Mouse (Mus musculus): ENCODE data around the gene Tcf3.

Tcf3 gene

GRCm38 (mm10) chr10:80437973-80438372 lies 4.5 kb upstream of the Tcf3 start:
- in situ Hi-C loops (cut with MboI, MseI) = no loop called here

- in situ Hi-C loops (cut with MboI, MseI) = no loop called here
These were observed 2.8 kb upstream of the Tcf3 start for GRCm38 (mm10) chr10:80436276-80436675.

GRCm38 (mm10) chr10:80435764-80436163 lies 2.3 kb upstream of the Tcf3 start:
- in situ Hi-C loops (cut with MboI, MseI) = no loop called here

- in situ Hi-C loops (cut with MboI, MseI) = no loop called here
These were observed 1.4 kb upstream of the Tcf3 start for GRCm38 (mm10) chr10:80434823-80435222.

- in situ Hi-C loops (cut with MboI, MseI) = no loop called here
These were observed 766 bp upstream of the Tcf3 start for GRCm38 (mm10) chr10:80434233-80434592.

GRCm38 (mm10) chr10:80432936-80433512 lies 423 bp downstream of the Tcf3 start:
- in situ Hi-C loops (cut with MboI, MseI) = no loop called here

- in situ Hi-C loops (cut with MboI, MseI) = no loop called here
These were observed 1.1 kb downstream of the Tcf3 start for GRCm38 (mm10) chr10:80432387-80432785.

GRCm38 (mm10) chr10:80431570-80432386 lies 1.7 kb downstream of the Tcf3 start:
- in situ Hi-C loops (cut with MboI, MseI) = no loop called here

GRCm38 (mm10) chr10:80430375-80430980 lies 3.0 kb downstream of the Tcf3 start:
- in situ Hi-C loops (cut with MboI, MseI) = no loop called here

- in situ Hi-C loops (cut with MboI, MseI) = no loop called here
These were observed 3.6 kb downstream of the Tcf3 start for GRCm38 (mm10) chr10:80429800-80430199.

- in situ Hi-C loops (cut with MboI, MseI) = no loop called here
These were observed 8.4 kb downstream of the Tcf3 start for GRCm38 (mm10) chr10:80425041-80425440.

- in situ Hi-C loops (cut with MboI, MseI) = no loop called here
These were observed 9.9 kb downstream of the Tcf3 start for GRCm38 (mm10) chr10:80423562-80423961.

- in situ Hi-C loops (cut with MboI, MseI) = no loop called here
These were observed 11.6 kb downstream of the Tcf3 start for GRCm38 (mm10) chr10:80421651-80422472.

- in situ Hi-C loops (cut with MboI, MseI) = no loop called here
These were observed 12.2 kb downstream of the Tcf3 start for GRCm38 (mm10) chr10:80421208-80421607.

- in situ Hi-C loops (cut with MboI, MseI) = no loop called here
These were observed 12.7 kb downstream of the Tcf3 start for GRCm38 (mm10) chr10:80420729-80421128.

GRCm38 (mm10) chr10:80419419-80419818 lies 14.0 kb downstream of the Tcf3 start:
- in situ Hi-C loops (cut with MboI, MseI) = no loop called here

GRCm38 (mm10) chr10:80418311-80418710 lies 15.1 kb downstream of the Tcf3 start:
- in situ Hi-C loops (cut with MboI, MseI) = no loop called here

- in situ Hi-C loops (cut with MboI, MseI) = no loop called here
These were observed 15.6 kb downstream of the Tcf3 start for GRCm38 (mm10) chr10:80417841-80418240.

GRCm38 (mm10) chr10:80417371-80417770 lies 16.1 kb downstream of the Tcf3 start:
- in situ Hi-C loops (cut with MboI, MseI) = no loop called here

GRCm38 (mm10) chr10:80415566-80415965 lies 17.9 kb downstream of the Tcf3 start:
- in situ Hi-C loops (cut with MboI, MseI) = no loop called here

GRCm38 (mm10) chr10:80412656-80413541 lies 20.5 kb downstream of the Tcf3 start:
- in situ Hi-C loops (cut with MboI, MseI) = no loop called here

Data from T-helper 2 cell (primary cell).